Mouse (Mus musculus): ENCODE results near the gene Ate1.
"Not testable (repeated sequence)": the region's sequence is repeated elsewhere in the genome, so short reads cannot be mapped to it uniquely, and the experiment has no call there.

Gene Ate1

DNA sequence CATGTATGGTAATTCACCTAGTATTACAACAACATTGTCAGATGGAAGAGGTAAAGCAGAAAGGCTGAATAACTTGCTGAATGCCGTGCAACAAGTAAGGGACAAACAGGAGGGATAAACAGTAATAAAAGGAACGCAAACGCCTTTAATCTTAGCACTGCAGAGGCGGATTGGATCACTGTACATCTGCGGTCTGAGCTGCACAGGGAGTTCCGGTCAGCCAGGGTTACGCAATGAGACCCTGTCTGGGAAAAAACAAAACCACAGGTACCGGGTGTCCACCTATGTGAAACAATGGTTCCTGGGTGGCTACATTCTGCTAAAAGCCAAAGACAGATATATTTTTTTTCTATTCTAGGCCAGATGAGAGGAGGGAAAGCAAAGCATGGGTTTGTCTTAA lies 3.3 kb upstream of the Ate1 start:
- no peak for ATAC-seq (ENCODE audit: low TSS enrichment)

DNA sequence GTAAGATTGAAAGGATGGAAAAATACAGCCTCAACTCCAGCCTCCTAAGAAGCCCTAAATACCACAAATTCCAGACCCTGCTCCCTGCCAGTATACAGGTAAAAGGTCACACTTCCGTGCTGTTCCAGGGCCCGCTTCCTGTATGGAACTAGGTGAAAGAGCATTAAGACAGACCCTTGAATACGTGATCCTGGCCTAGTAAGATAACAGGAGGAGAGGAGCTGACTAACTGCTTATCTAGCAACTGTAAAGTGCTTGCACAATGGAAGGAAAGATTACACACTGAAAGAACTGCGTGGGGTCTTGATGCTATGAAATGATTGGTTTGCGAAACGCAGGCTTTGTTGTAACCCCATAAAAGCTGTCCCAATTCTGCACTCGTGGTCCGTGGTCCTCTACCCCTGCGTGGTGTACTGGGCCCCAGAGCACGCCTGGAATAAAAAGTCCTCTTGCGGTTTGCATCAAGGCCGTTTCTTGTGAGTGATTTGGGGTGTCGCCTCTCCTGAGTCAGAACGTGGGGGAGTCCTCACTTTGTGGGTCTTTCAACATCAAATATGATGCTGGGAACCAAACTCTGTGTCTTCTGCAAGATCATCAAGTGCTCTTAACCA lies 748 bp upstream of the Ate1 start:
- ATAC-seq (ENCODE audit: low TSS enrichment) = no peak

DNA sequence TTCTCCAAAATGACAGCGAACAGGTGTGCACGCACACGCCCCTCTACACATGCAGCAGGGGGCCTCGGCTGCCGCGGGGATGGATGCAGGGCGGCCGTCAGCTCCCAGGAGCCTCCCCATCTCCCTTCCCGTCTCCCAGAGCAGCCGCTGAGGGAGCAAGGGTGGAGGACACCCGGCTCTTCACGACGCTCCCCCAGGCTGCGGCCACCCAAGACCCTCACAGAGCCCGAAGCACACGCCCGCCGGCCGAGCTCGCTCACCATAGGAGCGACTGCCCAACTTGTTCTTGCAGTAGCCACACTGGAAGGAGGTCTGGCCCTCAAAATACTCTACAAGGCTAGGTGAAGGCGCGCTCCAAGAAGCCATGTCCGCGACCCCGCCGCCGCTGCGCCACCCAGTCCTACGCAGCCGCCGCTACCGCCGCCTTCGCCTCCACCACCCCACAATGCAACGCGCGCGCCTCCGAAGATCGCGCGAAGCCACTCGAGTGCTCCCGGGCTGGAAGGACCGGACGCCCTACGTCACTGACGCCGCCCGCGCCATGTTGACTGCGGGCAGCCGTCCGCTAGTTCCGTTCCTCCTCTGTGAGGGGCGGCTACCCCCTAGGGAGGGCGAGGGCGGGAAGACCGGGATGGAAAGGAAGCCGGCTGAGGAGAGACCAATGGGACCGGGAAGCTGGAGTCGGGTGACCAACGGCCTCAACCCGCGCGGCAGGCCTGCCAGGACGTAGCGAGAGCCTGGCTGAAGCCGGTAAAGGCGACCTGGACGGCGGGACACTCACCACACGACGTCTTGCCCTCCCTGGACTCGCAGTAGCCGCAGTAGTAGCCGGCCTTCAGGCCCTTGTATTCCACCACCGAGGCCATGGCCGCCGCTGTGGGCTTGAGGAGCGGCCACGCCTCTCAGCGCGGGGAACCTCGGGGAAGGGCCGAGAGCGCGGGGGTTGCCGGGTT lies 797 bp downstream of the Ate1 start:
- peak; percentile 94 for ATAC-seq (ENCODE audit: low TSS enrichment)

DNA sequence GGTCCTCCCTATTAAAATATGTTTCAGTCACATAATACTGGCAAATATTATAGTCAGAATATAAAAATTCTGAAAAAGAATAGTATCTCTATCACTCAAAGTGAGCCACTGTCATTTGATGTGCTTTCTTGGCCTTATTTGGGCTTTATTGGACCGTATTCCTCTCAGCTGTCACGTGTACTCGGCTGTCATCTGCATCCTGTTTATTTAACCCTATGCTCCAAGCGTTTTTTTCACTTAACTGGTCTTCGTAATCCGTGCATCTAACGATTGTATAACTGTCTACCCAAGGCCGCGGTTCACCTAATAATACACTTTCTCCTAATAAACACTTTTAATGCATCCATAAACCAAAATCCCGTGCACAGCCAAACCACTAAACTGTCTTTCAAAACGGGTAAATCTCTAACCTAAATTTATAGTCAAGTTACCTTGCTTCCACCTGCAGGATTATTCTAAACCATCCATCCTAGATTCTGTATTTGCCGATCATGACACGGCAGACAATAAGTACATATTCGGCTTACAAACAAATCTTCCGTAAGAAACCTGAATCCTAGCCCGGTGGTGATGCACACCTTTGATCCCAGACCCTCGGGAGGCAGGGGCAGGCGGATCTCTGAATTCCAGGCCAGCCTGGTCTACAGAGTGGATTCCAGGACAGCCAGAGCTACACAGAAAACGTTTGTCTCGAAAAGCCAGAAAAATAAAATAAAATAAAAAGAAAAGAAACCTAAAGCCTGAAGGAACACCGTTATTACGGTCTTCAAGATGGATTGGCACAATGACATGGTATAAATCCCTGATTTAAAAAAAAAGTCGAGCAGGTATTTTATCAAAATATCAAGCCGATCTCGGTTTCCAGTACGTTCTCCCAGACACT lies 1.7 kb downstream of the Ate1 start:
- ATAC-seq (ENCODE audit: low TSS enrichment) = no peak

DNA sequence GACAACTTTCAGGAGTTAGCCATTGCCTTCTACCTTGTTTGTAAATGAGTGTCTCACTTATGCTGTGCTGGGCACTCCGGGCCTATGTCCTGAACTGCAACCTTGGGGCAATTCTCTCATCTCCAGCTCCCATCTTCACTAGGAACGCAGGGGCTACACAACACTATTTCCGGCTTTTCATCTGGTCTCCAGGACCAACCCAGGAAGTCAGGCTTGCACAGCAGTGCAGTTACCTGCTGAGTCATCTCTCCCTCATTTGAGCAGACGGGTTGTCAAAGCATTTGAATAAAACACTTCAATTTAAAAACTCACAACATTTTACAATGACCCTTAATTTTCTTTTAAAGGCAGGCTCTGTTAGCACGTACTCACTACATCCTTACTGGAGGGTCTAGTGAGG lies 9.9 kb downstream of the Ate1 start:
- ATAC-seq (ENCODE audit: low TSS enrichment) = no peak

DNA sequence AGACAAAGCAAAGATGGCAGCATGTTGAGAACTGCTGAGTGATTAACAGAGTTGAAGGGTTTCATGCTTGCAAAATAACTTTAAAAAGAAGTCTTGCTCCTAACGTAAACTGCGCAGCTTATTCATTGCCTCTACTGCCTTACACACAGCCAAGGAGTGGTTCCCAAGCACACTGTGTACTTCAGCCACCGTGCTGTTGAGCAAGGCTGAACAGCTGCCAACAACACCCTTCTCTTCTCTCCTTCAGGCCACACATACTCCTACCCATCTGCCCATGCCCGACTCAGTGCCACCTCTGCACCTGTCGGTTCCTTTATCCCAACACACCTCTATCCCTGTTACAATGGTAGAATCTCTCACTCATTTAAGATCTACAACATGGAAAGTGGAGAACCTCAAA lies 17.2 kb downstream of the Ate1 start:
- ATAC-seq (ENCODE audit: low TSS enrichment) = no peak; the same call in 1 of the 2 replicates

DNA sequence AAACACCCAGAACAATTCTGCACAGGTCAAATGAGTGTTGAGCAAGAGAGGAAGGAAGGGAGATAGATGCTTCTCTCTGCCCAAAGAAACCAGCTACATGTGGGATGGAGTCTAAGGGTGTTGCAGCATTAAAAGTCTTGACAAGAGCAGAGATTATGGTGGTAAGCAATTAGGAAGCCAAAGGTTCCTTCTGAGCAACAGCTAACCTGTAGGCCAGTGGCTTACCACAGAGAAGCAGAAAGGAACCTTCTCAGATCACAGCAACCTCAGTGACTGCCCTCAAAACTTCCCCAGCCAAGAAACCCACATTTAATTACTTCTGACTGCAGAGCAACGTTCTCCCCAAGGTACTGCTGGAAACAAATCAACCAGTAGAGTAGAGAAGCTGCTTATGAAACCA lies 18.7 kb downstream of the Ate1 start:
- no peak; the same call in 1 of the 2 replicates for ATAC-seq (ENCODE audit: low TSS enrichment)

DNA sequence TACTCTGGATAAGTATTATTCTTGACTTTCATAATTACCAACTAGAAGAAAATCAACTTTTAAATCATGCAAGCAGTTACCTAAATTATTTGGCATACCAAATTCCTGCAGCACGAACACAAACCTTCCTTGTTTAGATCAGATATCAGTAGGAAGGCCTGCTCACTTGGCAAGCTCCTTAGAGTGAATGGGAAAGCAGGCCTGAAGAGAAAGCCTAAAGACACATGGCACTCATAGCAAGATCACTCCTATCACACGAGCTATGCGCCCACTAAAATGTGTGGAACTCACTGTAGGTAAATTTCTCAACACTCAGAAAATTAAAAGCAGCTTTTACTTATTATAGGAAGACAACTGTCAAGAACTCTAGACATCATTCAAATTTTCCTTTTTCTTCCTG lies 26.8 kb downstream of the Ate1 start:
- ATAC-seq (ENCODE audit: low TSS enrichment) = peak; percentile 78

DNA sequence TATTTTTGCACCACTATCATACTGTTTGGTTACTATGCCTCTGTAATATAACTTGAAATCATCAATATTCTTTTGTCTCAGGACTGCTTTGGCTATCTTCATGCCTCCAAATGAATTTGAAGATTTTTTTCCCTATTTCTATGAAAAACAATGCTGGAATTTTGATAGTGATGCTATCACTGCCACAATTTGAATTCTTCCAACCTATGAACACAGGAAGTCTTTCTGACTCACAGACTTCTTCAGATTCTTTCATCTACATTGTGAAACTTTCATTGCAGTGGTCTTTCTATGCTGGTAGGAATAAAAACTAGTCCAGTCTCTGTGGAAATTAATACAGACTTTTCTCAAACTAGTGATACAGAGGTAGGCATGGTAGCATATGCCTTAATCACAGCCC lies 28.1 kb downstream of the Ate1 start:
- no peak for ATAC-seq (ENCODE audit: low TSS enrichment)

DNA sequence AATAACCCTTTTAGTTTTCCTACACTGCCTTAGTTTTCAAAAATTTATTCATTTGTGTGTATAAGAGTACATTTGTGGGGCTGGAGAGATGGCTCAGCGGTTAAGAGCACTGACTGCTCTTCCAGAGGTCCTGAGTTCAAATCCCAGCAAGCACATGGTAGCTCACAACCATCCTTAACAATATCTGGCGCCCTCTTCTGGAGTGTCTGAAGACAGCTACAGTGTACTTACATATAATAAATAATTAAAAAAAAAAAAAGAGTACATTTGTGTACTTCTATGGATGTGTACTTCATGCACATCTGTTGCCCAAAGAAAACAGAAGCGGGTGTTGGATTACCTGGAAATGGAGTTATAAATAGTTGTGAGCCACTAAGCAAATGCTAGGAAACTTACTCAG lies 41.2 kb downstream of the Ate1 start:
- not testable (repeated sequence) for ATAC-seq (ENCODE audit: low TSS enrichment)

DNA sequence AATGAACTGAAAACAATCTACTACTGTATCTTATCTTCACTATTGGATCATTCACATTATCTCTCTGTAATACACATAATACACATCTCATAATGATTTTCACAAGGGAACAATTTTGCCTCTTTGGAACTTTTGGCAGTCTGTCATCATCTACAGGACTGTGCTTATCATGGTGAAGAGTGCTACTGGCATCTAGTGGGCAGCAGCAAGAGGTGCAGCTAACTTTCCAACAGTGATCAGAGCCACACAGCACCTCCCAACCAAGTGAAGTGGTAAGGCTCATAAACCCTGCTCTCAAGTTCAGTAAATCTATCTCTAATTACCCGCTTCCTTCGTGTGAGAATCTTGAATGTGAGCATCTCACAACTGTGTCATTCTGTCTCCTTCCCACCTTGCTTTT lies 44.2 kb downstream of the Ate1 start:
- ATAC-seq (ENCODE audit: low TSS enrichment) = peak; percentile 94

DNA sequence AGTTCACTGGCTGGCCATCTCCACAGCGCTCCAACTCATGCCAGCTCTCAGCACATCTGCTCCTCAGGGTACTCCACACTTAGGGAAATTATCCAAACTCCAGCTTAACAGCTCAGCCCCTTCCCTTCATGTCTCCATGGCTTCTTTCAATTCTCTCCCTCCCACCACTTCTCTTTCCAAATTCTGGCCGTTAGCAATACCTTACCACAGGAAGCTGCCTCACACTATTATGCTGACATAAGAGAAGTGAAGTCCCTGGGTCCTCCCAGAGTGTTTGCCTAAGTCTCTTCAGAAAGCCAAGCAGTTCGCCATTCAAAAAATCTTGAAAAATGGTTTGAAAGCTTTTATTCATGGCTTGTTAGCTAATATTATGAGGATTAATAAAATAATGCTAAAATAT lies 46.3 kb downstream of the Ate1 start:
- ATAC-seq (ENCODE audit: low TSS enrichment) = no peak

DNA sequence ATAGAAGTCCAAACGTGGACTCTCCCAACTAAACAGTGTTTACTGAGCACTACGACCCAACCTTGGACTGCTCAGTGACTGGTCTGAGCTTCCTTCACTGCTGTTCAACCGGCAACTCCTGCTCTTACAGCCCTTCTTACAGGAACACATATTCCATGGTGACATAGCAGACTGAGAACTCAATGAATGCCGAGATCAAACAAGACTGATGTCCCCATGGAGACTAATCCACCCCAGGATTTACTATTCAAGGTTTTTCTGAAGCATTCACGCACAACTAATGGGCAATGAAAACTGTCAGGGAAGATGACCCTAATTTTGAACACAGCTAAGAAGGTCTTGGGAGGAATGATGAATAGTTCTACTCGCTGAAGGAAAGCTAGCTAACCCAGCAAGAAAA lies 47.5 kb downstream of the Ate1 start:
- ATAC-seq (ENCODE audit: low TSS enrichment) = no peak

DNA sequence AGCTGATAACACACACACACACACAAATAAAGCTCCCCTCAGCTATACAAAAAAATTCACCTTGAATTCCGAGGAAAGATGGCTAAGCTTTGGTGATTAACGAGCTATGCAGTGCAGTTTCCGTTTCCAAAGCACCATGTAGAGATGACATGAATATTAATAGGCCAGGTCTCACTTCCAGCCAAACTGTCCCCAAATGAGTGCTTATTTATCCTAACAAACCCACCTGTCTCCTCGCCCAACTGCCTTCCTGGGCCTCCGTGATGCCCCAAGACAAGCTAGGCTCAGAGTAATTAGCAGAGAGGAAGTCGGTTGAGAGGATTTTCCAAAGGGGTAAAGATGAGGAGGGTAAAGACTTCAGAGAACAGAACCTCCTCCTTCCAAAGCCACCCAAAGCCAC lies 49.1 kb downstream of the Ate1 start:
- no peak for ATAC-seq (ENCODE audit: low TSS enrichment)

DNA sequence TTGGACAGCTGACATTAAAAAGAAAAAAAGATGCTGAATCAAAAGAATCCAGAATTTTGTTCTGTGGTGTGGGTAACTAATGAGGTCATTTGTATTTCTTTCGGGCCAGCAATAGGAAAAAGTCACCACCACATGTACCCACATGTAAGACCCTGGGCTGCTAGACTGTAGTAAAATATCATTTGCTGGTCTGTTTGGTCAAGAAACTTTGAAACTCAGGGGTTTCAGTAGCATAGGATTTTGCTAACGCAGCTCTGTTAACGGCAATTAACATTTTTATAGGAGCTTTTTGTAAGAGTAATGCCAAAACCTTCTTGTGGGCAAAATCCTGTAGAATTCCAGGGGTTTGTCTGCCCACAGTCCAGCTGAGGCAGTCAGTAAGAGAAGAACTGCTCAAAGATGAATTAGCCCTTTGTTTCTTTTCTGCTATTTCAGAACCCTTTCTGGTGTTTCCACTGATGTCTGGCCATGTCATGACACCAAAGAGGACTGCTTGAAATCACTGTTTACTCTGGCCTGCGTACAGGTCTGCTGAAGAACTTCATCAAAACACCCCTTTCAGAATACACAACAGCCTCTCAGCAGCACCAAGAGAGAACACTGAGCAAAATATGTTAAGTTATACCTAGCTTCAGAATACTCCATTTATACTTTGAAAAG lies 64.5 kb downstream of the Ate1 start:
- no peak for ATAC-seq (ENCODE audit: low TSS enrichment)

DNA sequence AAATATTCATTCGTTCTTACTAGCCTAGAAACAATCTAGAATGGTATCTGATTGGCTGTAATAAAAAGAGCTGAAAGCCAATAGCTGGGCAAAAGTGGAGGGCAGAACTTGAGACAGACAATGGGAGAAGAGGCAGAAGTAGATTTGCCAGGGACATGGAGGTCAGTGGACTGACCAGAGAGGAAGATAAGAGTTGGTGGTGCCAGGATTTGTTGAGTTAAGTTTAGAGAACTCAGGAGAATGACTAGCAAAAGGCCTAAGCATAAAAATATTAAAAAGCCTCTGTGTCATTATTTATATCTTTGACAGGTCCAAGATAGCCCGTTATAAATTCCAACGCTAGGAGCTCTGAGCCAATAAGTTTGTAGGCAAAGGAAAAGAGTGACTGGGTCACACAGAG lies 65.9 kb downstream of the Ate1 start:
- ATAC-seq (ENCODE audit: low TSS enrichment) = no peak

DNA sequence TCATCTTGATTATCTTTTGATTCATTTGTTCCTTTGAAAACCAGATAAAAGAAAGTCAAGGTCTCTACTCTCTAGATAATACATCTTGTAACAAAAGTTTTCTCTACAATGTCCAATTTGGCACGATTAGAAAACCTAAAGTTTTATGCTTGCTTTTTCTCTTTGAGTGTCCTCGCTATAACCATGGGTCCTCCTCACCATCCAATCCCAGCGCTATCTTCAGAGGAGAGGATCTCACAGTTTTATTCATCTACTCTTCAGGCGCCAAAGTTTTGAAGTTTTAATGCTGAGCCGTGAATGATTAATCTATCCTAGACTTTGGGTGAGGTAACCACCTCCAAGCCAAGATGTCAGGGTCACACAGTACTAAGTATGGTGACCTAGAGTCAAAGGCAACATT lies 84.4 kb downstream of the Ate1 start:
- no peak for ATAC-seq (ENCODE audit: low TSS enrichment)

DNA sequence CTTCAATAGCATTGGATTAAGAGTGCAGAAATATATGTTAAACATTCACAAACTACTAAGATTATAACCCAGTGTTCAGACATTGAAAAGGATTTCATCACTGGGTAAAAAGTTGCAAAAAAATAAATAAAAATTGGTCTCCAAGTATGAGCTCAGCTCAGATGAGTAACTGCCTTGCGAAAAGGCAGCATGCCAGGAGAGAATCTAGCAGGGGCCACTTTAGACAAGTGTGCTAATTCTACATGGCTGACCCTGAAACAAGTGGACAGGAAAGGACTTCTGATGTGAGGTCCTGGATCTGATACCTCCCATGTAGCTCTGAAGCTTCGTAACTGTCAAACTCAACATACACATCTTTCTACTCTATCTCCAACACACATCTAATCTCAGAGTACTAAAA lies 88.0 kb downstream of the Ate1 start:
- ATAC-seq (ENCODE audit: low TSS enrichment) = no peak

DNA sequence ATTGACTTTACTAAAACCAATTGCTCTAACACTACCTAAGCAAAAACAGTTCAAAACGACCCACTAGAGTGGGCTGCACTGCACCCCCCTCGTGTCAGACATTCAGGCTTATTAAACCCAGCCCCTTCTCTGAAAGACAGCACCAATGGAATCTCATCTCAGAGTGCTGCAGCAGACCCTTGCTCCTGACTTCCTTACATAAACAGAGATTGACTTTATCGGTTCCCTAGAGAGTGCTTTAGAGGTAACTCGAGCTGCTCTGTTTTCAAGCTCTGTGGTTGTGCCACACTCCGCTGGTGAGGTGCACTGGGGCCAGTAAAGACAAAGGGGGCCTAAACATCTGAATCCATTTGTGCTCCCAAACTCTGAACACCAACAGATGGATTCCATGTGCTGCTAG lies 93.6 kb downstream of the Ate1 start:
- no peak for ATAC-seq (ENCODE audit: low TSS enrichment)

DNA sequence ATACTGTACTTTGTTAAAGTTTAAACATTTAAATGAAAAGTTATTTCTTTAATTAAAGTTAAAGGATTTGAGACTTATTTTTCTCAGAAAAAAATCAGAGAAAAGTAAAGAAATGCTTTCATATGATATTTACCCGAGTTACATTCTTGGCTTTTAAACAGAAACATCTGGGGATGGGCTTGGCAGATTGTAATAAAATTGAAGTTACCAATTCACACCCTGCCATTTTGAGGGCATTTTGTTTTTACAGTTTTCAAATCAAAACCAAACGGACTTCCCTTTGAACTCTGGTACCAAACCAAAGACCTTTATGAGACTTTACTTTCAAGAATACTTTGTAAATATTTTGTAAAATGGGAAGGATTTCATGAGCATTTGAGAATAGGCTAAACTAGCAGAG lies 94.2 kb downstream of the Ate1 start:
- ATAC-seq (ENCODE audit: low TSS enrichment) = no peak

DNA sequence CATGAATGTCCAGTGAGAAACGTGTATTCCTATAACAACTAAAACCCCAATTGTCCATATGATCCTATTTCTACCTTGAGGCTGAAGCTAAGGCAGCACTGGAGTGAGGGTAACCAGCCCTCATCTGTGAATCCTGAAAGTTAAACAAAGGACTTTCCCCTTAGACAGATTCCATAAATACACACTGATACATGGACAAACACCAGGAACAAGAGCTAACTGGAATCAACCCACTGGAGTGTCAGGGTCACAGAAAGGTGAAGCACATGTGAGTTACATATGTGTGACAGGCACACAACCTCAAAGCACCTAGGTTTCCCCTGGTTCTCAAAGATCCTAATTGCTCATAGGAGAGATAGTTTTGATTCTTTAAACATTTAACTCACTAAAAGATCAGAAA lies 100.2 kb downstream of the Ate1 start:
- ATAC-seq (ENCODE audit: low TSS enrichment) = no peak

DNA sequence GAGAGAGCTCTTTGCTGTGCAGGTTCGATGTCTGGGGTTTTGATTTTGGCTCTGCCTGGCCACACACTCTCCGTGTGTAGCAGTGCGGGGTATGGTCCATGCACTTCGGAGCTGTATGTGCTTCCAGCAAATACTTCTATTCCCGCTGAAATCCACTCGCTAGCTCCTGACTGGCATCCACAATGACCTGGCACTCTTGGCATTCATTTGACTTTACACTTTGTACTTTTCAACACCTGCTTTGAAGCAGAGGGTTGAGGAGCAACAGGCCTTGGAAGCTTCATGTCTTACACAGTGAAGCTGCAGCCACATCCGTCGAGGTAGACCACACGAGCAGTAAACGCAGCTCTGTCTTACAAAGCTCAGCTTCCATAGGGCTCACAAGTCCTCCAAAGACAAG lies 112.5 kb downstream of the Ate1 start:
- ATAC-seq (ENCODE audit: low TSS enrichment) = no peak
